Mouse (Mus musculus): ENCODE results near the gene Myo19.

DNA sequence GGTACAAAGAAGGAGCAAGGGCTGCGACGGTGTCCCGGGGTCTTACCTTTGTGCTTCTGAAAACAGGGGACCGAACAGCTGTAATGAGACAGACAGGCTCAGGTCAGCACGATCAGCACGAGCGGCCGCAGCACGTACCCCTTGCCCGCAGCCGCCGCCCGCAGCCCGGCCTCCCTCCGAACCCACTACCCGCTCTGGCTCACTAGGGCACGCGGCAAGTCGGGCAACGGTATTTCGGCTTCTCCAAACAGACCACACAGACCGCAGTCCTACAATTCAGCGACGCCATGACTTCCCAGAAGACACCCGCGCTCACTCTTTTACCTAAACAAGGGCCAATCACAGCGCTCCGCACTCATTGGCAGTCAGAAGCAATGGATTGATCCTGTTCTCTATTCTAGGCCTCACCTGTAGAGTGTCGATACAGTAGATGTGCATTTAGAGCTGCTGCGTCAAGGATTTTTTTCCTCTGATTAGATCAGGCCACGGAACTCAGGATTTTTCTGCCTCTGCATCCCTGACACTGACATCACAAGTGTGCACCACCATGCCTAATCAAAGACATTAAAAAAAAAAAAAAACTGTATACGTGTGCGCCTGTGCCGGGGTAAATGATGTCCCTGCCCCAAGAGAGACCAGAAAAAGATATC lies 36.2 kb downstream of the Myo19 start, which contains the start of gene Znhit3:
- TF ChIP-seq CTCF (IDR thresholded peaks at IDR 0.05; ENCODE audit: extremely low read depth, insufficient read depth, low read length) = no peak
- TF ChIP-seq POLR2A (IDR thresholded peaks at IDR 0.05; ENCODE audit: extremely low read depth, insufficient read depth, low read length) = peak; percentile 87
